Mouse (Mus musculus): Measurements from ENCODE around the gene Ino80.

Gene Ino80

GRCm38 (mm10) chr2:119324576-119325318, 152.7 kb downstream of the Ino80 start:
- DNase-seq (ENCODE audit: low spot score in 2 of 2): peak in 1 of 2 experiments; percentile 27

GRCm38 (mm10) chr2:119323866-119324575, 153.5 kb downstream of the Ino80 start:
- no peak for DNase-seq (ENCODE audit: low spot score in 2 of 2)
